Mouse (Mus musculus) heart, embryonic 15.5 days (tissue): Measurements from ENCODE around the gene C2cd4d. TPM values are rescaled to one million over a fixed set of nuclear protein-coding genes. Genes with fewer than 3 reads are reported as not detected.

Experiments
- ATAC-seq: fragments of 200-750 bp; cut with Nextera tagmentation; replicated peaks from 2 replicates; pipeline ENCODE4 v1.8.0; 2017; ENCODE audit warnings: low read depth, moderate TSS enrichment; ENCODE audit not compliant: insufficient number of reproducible peaks, insufficient read depth, low FRiP score
- H3K27ac ChIP-seq: fragments of 300-500 bp; sonication (generic); 2 replicates; pipeline ENCODE4 v1.5.1; 2015; ENCODE audit warnings: mild to moderate bottlenecking, inconsistent platforms
- H3K27me3 ChIP-seq: fragments of 300-500 bp; sonication (generic); 2 replicates; pipeline ENCODE4 v1.6.1; 2015; ENCODE audit warnings: inconsistent platforms
- H3K36me3 ChIP-seq: fragments of 300-500 bp; sonication (generic); 2 replicates; pipeline ENCODE4 v1.6.1; 2015; ENCODE audit warnings: mild to moderate bottlenecking, inconsistent platforms
- H3K4me1 ChIP-seq: fragments of 300-500 bp; sonication (generic); replicated peaks from 2 replicates; pipeline ENCODE4 v1.6.1; 2015; ENCODE audit warnings: inconsistent platforms
- H3K4me2 ChIP-seq: fragments of 300-500 bp; sonication (generic); 2 replicates; pipeline ENCODE4 v1.6.1; 2015; ENCODE audit warnings: inconsistent platforms, mild to moderate bottlenecking, moderate library complexity
- H3K4me3 ChIP-seq: fragments of 300-500 bp; sonication (generic); 2 replicates; pipeline ENCODE4 v1.5.1; 2015; ENCODE audit warnings: mild to moderate bottlenecking, inconsistent platforms
- H3K9ac ChIP-seq: fragments of 300-500 bp; sonication (generic); 2 replicates; pipeline ENCODE4 v1.6.1; 2015; ENCODE audit warnings: mild to moderate bottlenecking, inconsistent platforms
- H3K9me3 ChIP-seq: fragments of 300-500 bp; sonication (generic); replicated peaks from 2 replicates; pipeline ENCODE4 v1.6.1; 2016; ENCODE audit warnings: inconsistent platforms
- WGBS: fragments of 180-500 bp; shearing (Covaris S2); methylation state at CpG from one replicate; pipeline ENCODE4 v1.1.7; 2015; ENCODE audit warnings: mixed read lengths; 5-methylcytosine and 5-hydroxymethylcytosine counted together
- polyA plus RNA-seq: library from polyadenylated mRNA; unstranded; fragments of >200 nt; fragmentation: Nextera tagmentation; extraction: Ambion mirVana; gene quantifications from 2 replicates; pipeline ENCODE4 v1.2.1, GENCODE M21; 2015

The C2cd4d gene
- polyA plus RNA-seq, 1 experiment from 2014 or later: 0.19 TPM

DNA sequence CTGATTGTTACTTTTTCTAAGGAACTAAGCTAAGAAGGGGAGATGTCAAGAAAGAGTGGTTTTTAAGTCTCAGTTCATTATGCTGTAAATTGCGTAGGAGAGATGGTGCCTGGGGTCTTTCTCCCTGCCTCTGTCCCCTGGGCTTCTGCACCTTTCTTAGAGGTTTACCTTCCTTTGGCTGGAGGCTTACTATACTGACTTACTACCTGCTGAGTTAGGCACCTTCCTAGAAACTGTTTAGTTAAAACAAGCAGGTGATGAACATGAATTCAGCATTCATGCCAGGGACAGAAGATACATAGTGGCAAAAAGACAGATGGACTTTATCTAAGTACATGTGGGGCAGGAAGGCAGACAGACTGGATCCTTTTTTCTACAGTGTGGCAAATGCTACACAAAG, 34.1 kb downstream of the C2cd4d start:
- WGBS: 69% methylated on average over 1 of the region's 1 CpGs
- H3K4me2 ChIP-seq: no peak overlapping the region
- peaks cover 9% of the 10 kb centered on the region for H3K4me1 ChIP-seq
- no peak overlapping the region for H3K9ac ChIP-seq
- no peaks in the 10 kb centered on the region for H3K9me3 ChIP-seq
- no peak overlapping the region for H3K27ac ChIP-seq
- no peaks in the 10 kb centered on the region for H3K36me3 ChIP-seq
- peaks cover 46% of the 10 kb centered on the region for H3K27me3 ChIP-seq
- no peak overlapping the region for H3K4me3 ChIP-seq
- ATAC-seq: no peak

GRCm38 (mm10) chr3:94396851-94397250, 34.6 kb downstream of the C2cd4d start:
- no peaks in the 10 kb centered on the region for H3K9me3 ChIP-seq
- H3K27me3 ChIP-seq: peaks cover 52% of the 10 kb centered on the region
- 72% methylated on average over 4 of the region's 4 CpGs for WGBS
- no peak overlapping the region for H3K27ac ChIP-seq
- no peaks in the 10 kb centered on the region for H3K36me3 ChIP-seq
- H3K9ac ChIP-seq: no peak overlapping the region
- no peak for ATAC-seq
- peaks cover 9% of the 10 kb centered on the region for H3K4me1 ChIP-seq
- H3K4me3 ChIP-seq: no peak overlapping the region
- no peak overlapping the region for H3K4me2 ChIP-seq

DNA sequence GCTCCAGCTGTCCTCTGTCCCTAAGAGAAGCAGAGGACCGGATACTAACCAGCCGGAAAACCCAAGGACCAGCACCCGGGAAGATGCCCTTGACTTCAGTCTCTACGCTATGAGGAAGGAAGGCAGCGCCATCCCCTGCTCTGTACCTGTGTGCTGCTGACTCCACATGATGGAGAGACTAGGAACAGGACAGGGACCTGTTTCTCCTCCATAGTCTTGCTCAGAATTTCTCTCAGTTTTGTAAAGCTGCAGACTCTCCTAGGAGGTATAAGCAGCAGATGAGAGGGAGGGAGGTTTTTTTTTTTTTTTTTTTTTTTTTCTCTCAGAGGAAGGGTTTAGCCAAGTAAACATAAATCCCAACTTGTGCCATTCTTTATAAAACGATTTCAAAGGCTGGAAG, 36.0 kb downstream of the C2cd4d start, which contains the start of gene Lingo4:
TSS of gene Lingo4 (plus strand) at position 301 of the 400 bp plus-strand sequence.
- Histone ChIP-seq H3K36me3 (no peaks in the 10 kb centered on the region), H3K27ac (no peak within 1 kb of the TSS), H3K4me2 (peak within 1 kb of the TSS; percentile 59), H3K27me3 (peaks cover 65% of the 10 kb centered on the region), H3K4me3 (peak within 1 kb of the TSS; percentile 33), H3K9me3 (no peaks in the 10 kb centered on the region), H3K4me1 (peaks cover 9% of the 10 kb centered on the region), H3K9ac (no peak within 1 kb of the TSS)
- no peak for ATAC-seq
- WGBS: 60% methylated on average over 6 of the region's 6 CpGs

- ATAC-seq: no peak
- Histone ChIP-seq H3K4me2 (peak overlapping the region; percentile 59), H3K4me3 (peak overlapping the region; percentile 33), H3K27me3 (peaks cover 73% of the 10 kb centered on the region), H3K4me1 (peaks cover 11% of the 10 kb centered on the region), H3K9ac (no peak overlapping the region), H3K27ac (no peak overlapping the region), H3K36me3 (no peaks in the 10 kb centered on the region), H3K9me3 (no peaks in the 10 kb centered on the region)
- 3% methylated on average over 20 of the region's 20 CpGs for WGBS
These were observed 36.8 kb downstream of the C2cd4d start for GRCm38 (mm10) chr3:94398943-94399481.

DNA sequence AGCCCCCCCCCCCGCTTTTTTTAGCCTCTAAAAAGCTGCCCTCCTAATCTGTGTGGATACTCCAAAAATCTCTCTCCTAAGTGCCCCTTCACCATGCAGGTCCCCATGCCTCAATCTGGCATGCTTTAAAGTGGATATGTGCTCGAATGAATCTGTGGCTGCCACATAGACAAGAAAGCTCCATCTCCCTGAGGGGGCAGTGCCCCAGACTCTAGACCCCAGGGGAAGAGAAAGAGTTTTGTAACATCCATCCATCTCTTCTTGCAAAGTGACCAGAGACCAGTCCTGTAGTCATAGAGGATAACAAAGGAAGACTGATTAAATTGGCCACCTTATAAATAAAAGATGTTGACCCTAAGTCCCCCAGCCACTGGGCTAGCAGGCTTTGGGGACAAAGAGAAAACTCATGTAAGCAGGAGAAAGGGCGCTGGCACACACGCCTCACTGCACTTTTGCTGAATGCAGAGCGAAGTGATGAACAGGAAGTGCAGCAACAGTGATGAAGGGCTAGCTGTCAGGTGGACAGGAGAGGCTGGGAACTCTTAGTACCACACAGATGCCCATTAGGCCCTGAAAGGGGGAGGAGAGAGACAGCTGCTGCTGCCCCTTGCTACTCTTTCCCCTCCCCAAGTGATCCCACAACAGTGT, 37.5 kb downstream of the C2cd4d start:
- Histone ChIP-seq H3K9ac (no peak overlapping the region), H3K4me2 (no peak overlapping the region)

GRCm38 (mm10) chr3:94402451-94402850, 40.2 kb downstream of the C2cd4d start:
- WGBS: 48% methylated on average over 8 of the region's 8 CpGs
- H3K9ac ChIP-seq: no peak overlapping the region
- no peak overlapping the region for H3K27ac ChIP-seq
- peaks cover 12% of the 10 kb centered on the region for H3K4me1 ChIP-seq
- no peak overlapping the region for H3K4me2 ChIP-seq
- H3K36me3 ChIP-seq: no peaks in the 10 kb centered on the region
- H3K27me3 ChIP-seq: peaks cover 71% of the 10 kb centered on the region
- no peaks in the 10 kb centered on the region for H3K9me3 ChIP-seq
- H3K4me3 ChIP-seq: no peak overlapping the region
- no peak for ATAC-seq

More for the DNA sequence above, 37.5 kb downstream of the C2cd4d start:
- Histone ChIP-seq H3K4me1 (peaks cover 12% of the 10 kb centered on the region), H3K4me3 (no peak overlapping the region), H3K36me3 (no peaks in the 10 kb centered on the region), H3K9me3 (no peaks in the 10 kb centered on the region), H3K27ac (no peak overlapping the region), H3K27me3 (peaks cover 79% of the 10 kb centered on the region)
- no peak for ATAC-seq
- 45% methylated on average over 5 of the region's 5 CpGs for WGBS

- WGBS: 17% methylated on average over 7 of the region's 7 CpGs
- Histone ChIP-seq H3K9me3 (no peaks in the 10 kb centered on the region), H3K4me1 (peaks cover 3% of the 10 kb centered on the region; the same call in 1 of the 2 replicates), H3K4me3 (no peak overlapping the region), H3K9ac (no peak overlapping the region), H3K27me3 (peaks cover 52% of the 10 kb centered on the region), H3K36me3 (no peaks in the 10 kb centered on the region), H3K4me2 (no peak overlapping the region), H3K27ac (no peak overlapping the region)
- ATAC-seq: no peak; the same call in 1 of the 2 replicates
These were observed 42.3 kb downstream of the C2cd4d start for GRCm38 (mm10) chr3:94404366-94405054.

DNA sequence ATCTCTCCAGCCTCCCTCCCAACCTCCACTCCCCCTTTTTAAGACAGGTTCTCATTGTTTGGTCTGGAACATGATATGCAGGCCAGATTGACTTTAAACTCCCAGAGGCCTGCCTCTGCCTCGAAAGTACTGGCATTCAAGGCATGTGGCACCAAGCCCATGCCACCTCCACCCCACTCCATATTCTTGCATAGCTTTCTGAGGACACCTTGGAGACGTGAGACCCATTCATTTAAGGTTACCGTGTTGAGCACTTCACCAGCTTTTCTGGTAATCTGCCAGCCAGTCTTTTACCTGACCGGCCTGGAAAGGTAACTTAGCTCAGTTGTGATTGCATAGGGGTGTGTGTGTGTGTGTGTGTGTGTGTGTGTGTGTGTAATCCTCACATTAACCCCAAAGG, 43.3 kb downstream of the C2cd4d start:
- H3K4me2 ChIP-seq: no peak overlapping the region
- no peak overlapping the region for H3K9ac ChIP-seq
- ATAC-seq: no peak
- H3K9me3 ChIP-seq: no peaks in the 10 kb centered on the region
- no peaks in the 10 kb centered on the region for H3K36me3 ChIP-seq
- peaks cover 41% of the 10 kb centered on the region for H3K27me3 ChIP-seq
- no peak overlapping the region for H3K27ac ChIP-seq
- WGBS: 47% methylated on average over 4 of the region's 4 CpGs
- H3K4me3 ChIP-seq: no peak overlapping the region
- 0 out of 2 replicates have a peak, but pooled peaks cover 3% of the 10 kb centered on the region for H3K4me1 ChIP-seq

DNA sequence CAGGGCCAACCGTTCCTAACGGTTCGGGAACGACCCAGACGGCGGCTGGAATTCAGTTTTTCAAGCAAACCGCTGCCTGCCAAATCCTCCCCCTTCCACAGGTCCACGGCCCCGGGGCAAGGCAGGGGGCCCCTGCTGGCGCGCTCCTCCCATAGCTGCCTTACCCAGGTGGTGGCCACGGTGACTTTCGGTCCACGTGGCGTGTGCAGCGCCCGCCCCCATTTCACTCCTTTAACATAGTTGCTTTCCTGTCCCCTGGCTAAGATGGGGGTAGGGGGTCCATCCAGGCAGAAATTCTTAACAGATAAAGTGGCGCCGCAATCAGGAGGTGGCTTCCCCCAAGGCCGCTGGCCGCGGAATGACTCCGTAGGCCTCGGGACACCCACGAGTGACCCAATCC, 50.3 kb downstream of the C2cd4d start:
- H3K4me1 ChIP-seq: peaks cover 11% of the 10 kb centered on the region
- peak overlapping the region; percentile 54 for H3K4me3 ChIP-seq
- peak overlapping the region; percentile 93 for H3K4me2 ChIP-seq
- H3K9me3 ChIP-seq: no peaks in the 10 kb centered on the region
- H3K9ac ChIP-seq: peak overlapping the region; percentile 45
- ATAC-seq: peak; percentile 15; the same call in 1 of the 2 replicates
- no peak overlapping the region for H3K27ac ChIP-seq
- WGBS: 7% methylated on average over 25 of the region's 25 CpGs
- H3K27me3 ChIP-seq: peaks cover 3% of the 10 kb centered on the region; the same call in 1 of the 2 replicates
- no peaks in the 10 kb centered on the region for H3K36me3 ChIP-seq

DNA sequence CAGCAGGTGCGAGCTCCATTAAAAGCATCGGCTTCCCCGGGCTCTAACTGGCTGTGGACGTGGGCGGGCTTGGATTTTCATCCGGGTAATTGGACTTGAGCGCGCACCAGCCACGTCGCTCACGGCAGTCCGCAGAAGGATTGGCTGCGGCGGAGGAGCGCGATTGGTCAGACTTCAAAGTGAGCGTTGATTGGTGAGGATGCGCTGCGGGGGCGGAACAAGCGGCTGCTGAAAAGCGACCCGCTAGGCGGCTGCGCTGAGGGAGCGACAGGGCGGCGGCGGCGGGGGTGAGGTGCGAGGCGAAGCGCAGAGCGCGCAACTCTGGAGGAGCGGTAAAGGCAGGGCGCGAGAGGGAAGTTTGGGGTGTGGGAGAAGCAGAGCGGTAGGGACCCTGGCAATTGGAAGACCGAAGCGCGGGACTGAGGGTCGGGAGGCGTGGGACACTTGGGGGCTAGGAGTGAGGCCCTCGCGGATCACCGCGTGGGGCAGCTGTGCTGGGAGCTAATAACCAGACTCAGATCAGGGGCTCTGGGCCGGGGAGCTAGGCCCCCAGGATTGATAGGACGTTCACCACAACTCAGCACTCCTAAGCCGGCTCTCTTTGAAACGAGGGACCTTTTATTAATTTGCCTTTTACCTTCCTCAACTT, 50.9 kb downstream of the C2cd4d start, which contains the start of gene Tdrkh:
TSS of gene Tdrkh (plus strand) at position 243 of the 649 bp plus-strand sequence.
- H3K4me1 ChIP-seq: peaks cover 11% of the 10 kb centered on the region
- peak within 1 kb of the TSS; percentile 54 for H3K4me3 ChIP-seq
- no peaks in the 10 kb centered on the region for H3K9me3 ChIP-seq
- no peak within 1 kb of the TSS for H3K27ac ChIP-seq
- H3K27me3 ChIP-seq: peaks cover 3% of the 10 kb centered on the region; the same call in 1 of the 2 replicates
- H3K4me2 ChIP-seq: peak within 1 kb of the TSS; percentile 93
- WGBS: 9% methylated on average over 52 of the region's 52 CpGs
- no peaks in the 10 kb centered on the region for H3K36me3 ChIP-seq
- ATAC-seq: peak; percentile 98
- H3K9ac ChIP-seq: peak within 1 kb of the TSS; percentile 45
